Mouse (Mus musculus): ENCODE data around the gene Kdm7a. TPM values are rescaled to one million over a fixed set of nuclear protein-coding genes. Genes with fewer than 3 reads are reported as not detected.

Kdm7a gene
- 5.2 and 7.9 TPM in 2 replicates for polyA plus RNA-seq (2014; fragmentation: Nextera tagmentation; extraction: Ambion mirVana)

DNA sequence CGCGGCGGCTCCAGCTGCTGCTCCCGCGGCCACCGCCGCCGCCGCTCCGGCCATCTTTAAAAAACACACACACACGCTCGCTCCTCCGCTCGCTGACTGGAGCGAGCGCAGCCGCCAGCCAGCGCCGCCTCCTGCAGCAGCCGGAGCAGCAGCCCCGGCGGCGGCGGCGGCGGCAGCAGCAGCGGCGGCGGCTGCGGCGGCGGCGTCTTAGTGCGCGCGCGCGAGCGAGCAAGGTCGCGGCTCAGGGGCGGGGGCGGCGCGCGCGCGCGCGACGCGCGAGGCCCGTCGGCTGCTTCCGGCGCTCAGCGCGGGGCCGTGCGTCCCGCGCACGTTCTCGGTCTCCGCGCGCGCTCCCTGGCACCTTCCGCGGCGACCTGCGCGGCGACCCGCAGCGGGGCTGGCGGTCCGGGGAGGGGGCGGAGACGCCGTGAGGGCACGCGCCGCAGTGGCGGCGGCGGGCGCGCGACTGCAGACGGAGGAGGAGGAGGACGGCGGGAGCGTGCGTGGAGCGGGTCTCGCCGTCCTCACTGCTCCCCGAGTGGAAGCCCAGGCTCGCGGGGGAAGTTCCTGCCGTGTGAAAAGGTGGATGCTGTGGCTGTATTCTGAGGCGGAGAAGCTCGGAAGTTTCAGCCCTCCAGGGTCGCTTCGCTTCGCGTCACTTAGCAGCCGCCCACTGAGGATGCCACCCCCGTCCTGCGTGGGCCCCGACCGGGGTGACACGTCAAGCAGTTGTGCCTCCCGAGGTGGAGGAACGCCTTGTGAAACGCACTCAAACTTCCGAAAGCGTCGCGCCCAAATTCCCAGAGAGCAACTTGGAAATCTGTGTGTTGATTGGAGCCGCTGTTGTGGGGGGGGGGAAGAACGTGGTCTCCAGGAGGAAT, at the start of gene Kdm7a:
TSS of gene Kdm7a (minus strand) at position 209 of the 881 bp plus-strand sequence.
- 1% methylated on average over 83 of the region's 124 CpGs for WGBS

GRCm38 (mm10) chr6:39255271-39255670, 48.7 kb upstream of the Kdm7a start:
- Histone ChIP-seq H3K27me3 (ENCODE audit: control insufficient read depth, insufficient read depth, low read length) (peaks cover 7% of the 10 kb centered on the region), H3K9me3 (ENCODE audit: control insufficient read depth, low read length) (no peaks in the 10 kb centered on the region), H3K4me1 (ENCODE audit: control insufficient read depth, insufficient read depth, low read length) (peaks cover 10% of the 10 kb centered on the region; the same call in 1 of the 2 replicates), H3K36me3 (ENCODE audit: control insufficient read depth, insufficient read depth, low read length) (no peaks in the 10 kb centered on the region), H3K27ac (ENCODE audit: low read depth, low read length) (no peak overlapping the region), H3K4me3 (ENCODE audit: low read length) (no peak overlapping the region), H3K4me2 (replicated peaks; ENCODE audit: low read depth, low read length) (no peak overlapping the region), H3K9ac (ENCODE audit: low read depth, low read length) (no peak overlapping the region)
- 70% methylated on average over 8 of the region's 8 CpGs for WGBS
- ATAC-seq (ENCODE audit: low FRiP score, low TSS enrichment) = no peak

More for the DNA sequence above, at the start of gene Kdm7a:
- Histone ChIP-seq H3K27me3 (ENCODE audit: control insufficient read depth, insufficient read depth, low read length) (no peaks in the 10 kb centered on the region), H3K9me3 (ENCODE audit: control insufficient read depth, low read length) (no peaks in the 10 kb centered on the region), H3K4me2 (replicated peaks; ENCODE audit: low read depth, low read length) (peak within 1 kb of the TSS; percentile 91), H3K9ac (ENCODE audit: low read depth, low read length) (peak within 1 kb of the TSS; percentile 97), H3K36me3 (ENCODE audit: control insufficient read depth, insufficient read depth, low read length) (no peaks in the 10 kb centered on the region), H3K27ac (ENCODE audit: low read depth, low read length) (peak within 1 kb of the TSS; percentile 97), H3K4me3 (ENCODE audit: low read length) (peak within 1 kb of the TSS; percentile 98), H3K4me1 (ENCODE audit: control insufficient read depth, insufficient read depth, low read length) (no peaks in the 10 kb centered on the region)
- ATAC-seq (ENCODE audit: low FRiP score, low TSS enrichment) = peak; percentile 83

GRCm38 (mm10) chr6:39250055-39250454, 43.5 kb upstream of the Kdm7a start:
- no peak overlapping the region for H3K27ac ChIP-seq (ENCODE audit: low read depth, low read length)
- no peaks in the 10 kb centered on the region for H3K4me1 ChIP-seq (ENCODE audit: control insufficient read depth, insufficient read depth, low read length)
- H3K36me3 ChIP-seq (ENCODE audit: control insufficient read depth, insufficient read depth, low read length) = no peaks in the 10 kb centered on the region
- H3K27me3 ChIP-seq (ENCODE audit: control insufficient read depth, insufficient read depth, low read length) = no peaks in the 10 kb centered on the region
- WGBS = 80% methylated on average over 2 of the region's 2 CpGs
- no peak overlapping the region for H3K4me2 ChIP-seq (replicated peaks; ENCODE audit: low read depth, low read length)
- no peak overlapping the region for H3K4me3 ChIP-seq (ENCODE audit: low read length)
- no peak for ATAC-seq (ENCODE audit: low FRiP score, low TSS enrichment)
- H3K9ac ChIP-seq (ENCODE audit: low read depth, low read length) = no peak overlapping the region
- no peaks in the 10 kb centered on the region for H3K9me3 ChIP-seq (ENCODE audit: control insufficient read depth, low read length)

GRCm38 (mm10) chr6:39249176-39249770, 42.7 kb upstream of the Kdm7a start:
- Histone ChIP-seq H3K4me3 (ENCODE audit: low read length) (no peak overlapping the region), H3K4me1 (ENCODE audit: control insufficient read depth, insufficient read depth, low read length) (no peaks in the 10 kb centered on the region), H3K36me3 (ENCODE audit: control insufficient read depth, insufficient read depth, low read length) (no peaks in the 10 kb centered on the region), H3K4me2 (replicated peaks; ENCODE audit: low read depth, low read length) (no peak overlapping the region), H3K9me3 (ENCODE audit: control insufficient read depth, low read length) (no peaks in the 10 kb centered on the region), H3K27me3 (ENCODE audit: control insufficient read depth, insufficient read depth, low read length) (no peaks in the 10 kb centered on the region), H3K9ac (ENCODE audit: low read depth, low read length) (no peak overlapping the region), H3K27ac (ENCODE audit: low read depth, low read length) (no peak overlapping the region)
- no peak for ATAC-seq (ENCODE audit: low FRiP score, low TSS enrichment)
- WGBS = 53% methylated on average over 16 of the region's 16 CpGs

GRCm38 (mm10) chr6:39244066-39244465, 37.5 kb upstream of the Kdm7a start:
- no peaks in the 10 kb centered on the region for H3K9me3 ChIP-seq (ENCODE audit: control insufficient read depth, low read length)
- H3K27me3 ChIP-seq (ENCODE audit: control insufficient read depth, insufficient read depth, low read length) = no peaks in the 10 kb centered on the region
- no peak overlapping the region for H3K4me3 ChIP-seq (ENCODE audit: low read length)
- peaks cover 18% of the 10 kb centered on the region for H3K4me1 ChIP-seq (ENCODE audit: control insufficient read depth, insufficient read depth, low read length)
- no peaks in the 10 kb centered on the region for H3K36me3 ChIP-seq (ENCODE audit: control insufficient read depth, insufficient read depth, low read length)
- H3K9ac ChIP-seq (ENCODE audit: low read depth, low read length) = no peak overlapping the region
- WGBS = 69% methylated on average over 9 of the region's 9 CpGs
- 0 out of 2 replicates have a peak, but pooled peaks have one; percentile 11 for ATAC-seq (ENCODE audit: low FRiP score, low TSS enrichment)
- no peak overlapping the region for H3K4me2 ChIP-seq (replicated peaks; ENCODE audit: low read depth, low read length)
- H3K27ac ChIP-seq (ENCODE audit: low read depth, low read length) = no peak overlapping the region

DNA sequence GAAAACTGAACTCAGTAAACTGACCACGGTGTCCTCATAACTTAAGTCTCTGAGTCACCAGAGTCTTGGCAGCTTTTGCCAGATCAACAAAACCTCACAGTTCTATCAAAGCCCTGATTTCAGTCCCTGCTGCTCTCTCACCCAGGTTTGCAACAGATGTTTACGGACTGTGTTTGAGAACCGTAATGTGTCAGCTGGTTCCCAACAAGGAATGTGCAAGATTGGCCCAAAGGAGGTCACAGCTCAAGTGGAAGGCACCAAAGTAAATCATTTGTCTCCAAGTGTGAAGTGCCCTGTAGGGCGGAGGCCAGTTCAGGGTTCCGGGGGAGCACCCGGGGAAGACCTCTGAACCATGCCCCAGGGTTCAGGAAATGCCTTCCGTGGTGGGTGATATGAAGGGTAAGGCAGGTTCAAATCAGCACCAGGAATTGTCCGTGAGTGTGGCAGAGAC, 36.9 kb upstream of the Kdm7a start:
- Histone ChIP-seq H3K27ac (ENCODE audit: low read depth, low read length) (peak overlapping the region; percentile 65; the same call in 1 of the 2 replicates), H3K9me3 (ENCODE audit: control insufficient read depth, low read length) (no peaks in the 10 kb centered on the region), H3K9ac (ENCODE audit: low read depth, low read length) (no peak overlapping the region), H3K4me3 (ENCODE audit: low read length) (no peak overlapping the region), H3K4me1 (ENCODE audit: control insufficient read depth, insufficient read depth, low read length) (peaks cover 18% of the 10 kb centered on the region), H3K36me3 (ENCODE audit: control insufficient read depth, insufficient read depth, low read length) (no peaks in the 10 kb centered on the region), H3K27me3 (ENCODE audit: control insufficient read depth, insufficient read depth, low read length) (no peaks in the 10 kb centered on the region), H3K4me2 (replicated peaks; ENCODE audit: low read depth, low read length) (no peak overlapping the region)
- ATAC-seq (ENCODE audit: low FRiP score, low TSS enrichment) = peak; percentile 29
- WGBS = 27% methylated on average over 8 of the region's 8 CpGs

DNA sequence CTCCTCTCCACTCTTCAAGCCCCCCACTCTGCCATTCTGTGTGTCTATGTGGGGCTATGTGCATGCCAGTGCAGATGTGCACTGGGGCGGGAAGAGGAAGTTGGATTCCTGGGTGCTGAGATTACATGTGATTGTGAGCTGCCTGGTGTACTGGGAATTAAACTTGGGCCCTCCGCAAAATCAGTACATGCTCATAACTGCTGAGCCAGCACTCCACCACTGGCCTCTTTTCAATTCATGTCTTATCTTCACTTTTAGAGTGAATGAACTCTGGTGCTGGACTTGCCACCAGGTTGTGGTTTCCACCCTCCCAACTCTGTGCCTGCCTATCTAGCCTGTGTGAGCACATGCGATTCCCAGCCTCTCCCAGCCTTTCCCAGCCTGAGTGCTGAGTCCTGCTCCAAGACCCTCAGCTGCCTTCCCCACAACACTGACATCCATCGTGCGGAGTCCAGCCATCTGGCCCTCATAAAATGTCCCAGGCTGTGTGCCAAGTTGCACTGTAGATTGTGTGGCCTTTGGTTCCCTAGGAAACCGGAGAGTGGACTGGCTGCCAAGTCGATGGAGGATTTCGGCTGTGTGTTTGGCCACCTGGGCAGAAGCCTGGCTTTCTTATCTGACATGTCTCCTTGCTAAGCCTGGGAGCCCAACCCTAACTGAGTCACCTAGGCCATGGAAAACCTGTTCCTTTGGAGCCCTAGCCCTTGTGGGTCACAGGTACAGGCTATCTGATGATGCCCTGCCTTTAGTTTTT, 36.3 kb upstream of the Kdm7a start:
- Histone ChIP-seq H3K4me2 (replicated peaks; ENCODE audit: low read depth, low read length) (no peak overlapping the region), H3K27ac (ENCODE audit: low read depth, low read length) (peak overlapping the region; percentile 65; the same call in 1 of the 2 replicates)
- WGBS = 34% methylated on average over 8 of the region's 8 CpGs

DNA sequence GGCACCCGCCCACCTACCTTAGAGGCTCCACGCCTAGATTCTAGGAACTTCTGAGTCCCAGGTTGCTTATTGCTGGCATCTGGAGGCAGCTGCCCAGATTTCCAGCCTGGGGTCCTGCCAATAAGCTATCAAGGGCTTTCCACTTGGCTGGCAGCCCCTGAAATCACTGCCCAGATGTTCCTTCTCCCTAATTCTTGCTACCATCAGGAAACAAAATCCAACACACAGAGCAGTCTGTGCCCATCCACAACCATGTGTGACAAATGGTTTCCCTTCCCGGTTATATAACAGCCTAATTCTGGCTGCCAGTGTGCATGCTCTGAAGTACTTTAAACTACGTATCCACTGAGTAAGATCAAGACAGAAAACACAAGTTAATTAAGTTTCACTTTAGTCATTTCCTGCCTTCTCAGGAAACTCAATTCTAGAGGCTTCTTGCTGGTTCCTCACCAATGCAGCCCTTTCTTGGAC, 34.9 kb upstream of the Kdm7a start:
- Histone ChIP-seq H3K4me2 (replicated peaks; ENCODE audit: low read depth, low read length) (no peak overlapping the region), H3K9me3 (ENCODE audit: control insufficient read depth, low read length) (no peaks in the 10 kb centered on the region), H3K4me1 (ENCODE audit: control insufficient read depth, insufficient read depth, low read length) (peaks cover 18% of the 10 kb centered on the region), H3K27ac (ENCODE audit: low read depth, low read length) (no peak overlapping the region), H3K27me3 (ENCODE audit: control insufficient read depth, insufficient read depth, low read length) (no peaks in the 10 kb centered on the region), H3K4me3 (ENCODE audit: low read length) (no peak overlapping the region), H3K9ac (ENCODE audit: low read depth, low read length) (no peak overlapping the region), H3K36me3 (ENCODE audit: control insufficient read depth, insufficient read depth, low read length) (no peaks in the 10 kb centered on the region)
- no peak for ATAC-seq (ENCODE audit: low FRiP score, low TSS enrichment)
- WGBS = 78% methylated on average over 4 of the region's 4 CpGs

More for the DNA sequence above, 36.3 kb upstream of the Kdm7a start:
- Histone ChIP-seq H3K9me3 (ENCODE audit: control insufficient read depth, low read length) (no peaks in the 10 kb centered on the region), H3K36me3 (ENCODE audit: control insufficient read depth, insufficient read depth, low read length) (no peaks in the 10 kb centered on the region), H3K4me3 (ENCODE audit: low read length) (no peak overlapping the region), H3K4me1 (ENCODE audit: control insufficient read depth, insufficient read depth, low read length) (peaks cover 18% of the 10 kb centered on the region), H3K9ac (ENCODE audit: low read depth, low read length) (no peak overlapping the region), H3K27me3 (ENCODE audit: control insufficient read depth, insufficient read depth, low read length) (no peaks in the 10 kb centered on the region)
- ATAC-seq (ENCODE audit: low FRiP score, low TSS enrichment) = peak; percentile 93

Data from kidney, embryonic 14.5 days (tissue).